Mouse (Mus musculus) erythroblast, adult 5-6 weeks (primary cell): ENCODE results near the gene Lrrc49. TPM values are rescaled to one million over a fixed set of nuclear protein-coding genes. Genes with fewer than 3 reads are reported as not detected.
A peak's percentile ranks its signal among the peaks of the same experiment; 100 is the strongest.

Source experiments
- ATAC-seq: replicated peaks from 2 replicates; pipeline ENCODE4 v1.8.0; 2016; ENCODE audit warnings: moderate number of reproducible peaks, mild to moderate bottlenecking, moderate TSS enrichment, inconsistent platforms; ENCODE audit not compliant: poor library complexity, low FRiP score, severe bottlenecking
- total RNA-seq, 2 experiments: library from RNA; stranded (forward) in 1 of 2; stranded (reverse) in 1 of 2; fragments of 150-400 nt in 1 of 2; fragments of 200-764, 138-1000 nt in 1 of 2; gene quantifications; 2 replicates each; pipeline versions ENCODE4 v1.2.3 to v1.2.4; 2015 to 2017; ENCODE audit warnings: low replicate concordance in 2 of 2

Lrrc49 gene
- total RNA-seq, 2 experiments from 2014 or later = 1.4 TPM; not detected in 1

DNA sequence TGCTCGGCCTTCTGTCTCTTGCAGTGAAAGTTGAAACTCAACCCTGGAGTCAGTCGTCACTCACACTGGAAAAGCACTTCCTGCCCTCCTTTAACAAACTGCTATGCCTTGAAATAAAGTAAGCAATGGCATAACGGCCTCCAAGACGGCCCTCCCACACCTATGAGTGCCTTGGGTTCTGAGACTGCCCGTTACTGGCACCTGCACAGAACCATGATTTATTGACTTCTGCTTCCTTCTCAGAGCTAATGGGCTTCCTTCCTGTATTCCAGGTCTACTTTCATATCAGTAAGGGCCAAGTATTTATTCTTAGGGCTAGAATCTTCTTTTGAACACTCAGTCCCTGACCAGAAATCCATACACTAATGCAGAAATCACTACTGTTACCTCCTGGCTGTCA is 9.0 kb downstream of the Lrrc49 start:
- ATAC-seq = no peak

DNA sequence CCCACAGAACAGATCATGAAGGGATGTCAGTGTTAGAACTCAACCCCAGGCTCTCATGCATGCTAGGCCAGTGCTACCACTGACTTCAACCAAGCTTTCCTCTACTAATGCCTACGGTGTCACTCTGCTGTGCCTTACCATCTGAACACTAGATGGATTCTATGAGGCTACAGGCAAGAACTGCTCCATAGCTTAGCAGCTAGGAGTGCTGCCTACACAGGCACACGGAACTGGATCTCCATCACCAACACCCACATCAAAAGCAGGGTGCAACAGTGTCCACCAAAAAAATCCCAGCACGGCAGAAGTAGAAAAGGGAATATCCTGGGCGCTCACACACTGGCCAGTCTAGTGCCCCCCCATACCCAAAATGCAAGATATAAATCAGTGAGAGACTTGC is 11.5 kb downstream of the Lrrc49 start:
- no peak for ATAC-seq

DNA sequence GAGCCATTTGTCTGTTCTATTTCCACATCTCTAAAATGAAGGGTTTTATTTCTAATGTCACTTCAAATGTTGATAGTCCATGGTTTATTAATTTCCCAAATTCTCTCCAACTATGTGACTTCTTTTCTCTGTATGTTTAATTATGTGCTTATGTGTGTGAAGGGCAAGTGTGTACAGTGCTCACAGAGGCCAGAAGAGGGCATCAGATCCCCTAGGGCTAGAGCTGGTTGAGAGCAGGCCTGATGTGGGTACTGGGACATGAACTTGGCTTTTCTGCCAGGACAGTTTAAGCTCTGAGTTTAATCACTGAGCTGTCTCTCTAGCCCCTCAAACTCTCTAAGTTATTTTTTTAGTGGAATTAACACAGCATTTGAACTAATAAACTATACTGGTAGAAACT is 13.2 kb downstream of the Lrrc49 start:
- no peak for ATAC-seq

DNA sequence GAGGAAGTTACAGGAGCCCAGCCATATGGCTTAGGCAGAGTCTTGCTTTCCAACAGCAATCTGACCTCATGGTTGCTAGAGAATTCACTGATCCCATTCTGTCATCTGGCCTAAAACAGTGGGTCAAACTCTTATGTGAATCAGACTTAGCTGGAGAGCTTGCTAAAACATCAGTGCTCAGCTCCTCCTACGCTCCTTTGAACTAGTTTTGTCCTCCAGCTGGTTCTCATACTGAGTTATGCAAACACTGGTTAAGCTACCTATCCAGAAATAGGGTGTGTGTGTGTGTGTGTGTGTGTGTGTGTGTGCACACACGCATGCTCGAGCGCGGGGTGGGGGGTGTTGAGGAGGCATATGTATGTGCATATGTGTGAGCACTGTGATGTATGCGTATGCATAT is 15.4 kb downstream of the Lrrc49 start:
- ATAC-seq = no peak

DNA sequence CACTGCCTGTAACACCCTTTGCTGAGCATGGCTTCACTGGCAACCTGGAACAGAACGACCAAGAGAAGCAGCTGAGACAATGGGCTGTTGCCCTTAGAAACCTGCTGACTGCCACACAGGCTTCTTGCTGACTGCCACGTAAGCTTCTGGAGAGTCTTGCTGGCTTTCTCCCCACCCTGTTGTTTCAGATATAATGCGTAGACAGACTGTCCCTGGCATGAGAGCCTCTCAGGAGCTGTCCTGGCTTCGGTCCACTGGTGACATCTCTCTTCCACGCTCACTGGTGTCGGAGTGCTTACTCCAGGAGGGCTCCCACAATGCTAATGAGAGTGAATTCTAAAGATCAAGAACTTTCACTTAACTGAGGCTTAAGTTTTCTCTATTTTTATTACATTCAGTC is 19.1 kb downstream of the Lrrc49 start:
- no peak for ATAC-seq

DNA sequence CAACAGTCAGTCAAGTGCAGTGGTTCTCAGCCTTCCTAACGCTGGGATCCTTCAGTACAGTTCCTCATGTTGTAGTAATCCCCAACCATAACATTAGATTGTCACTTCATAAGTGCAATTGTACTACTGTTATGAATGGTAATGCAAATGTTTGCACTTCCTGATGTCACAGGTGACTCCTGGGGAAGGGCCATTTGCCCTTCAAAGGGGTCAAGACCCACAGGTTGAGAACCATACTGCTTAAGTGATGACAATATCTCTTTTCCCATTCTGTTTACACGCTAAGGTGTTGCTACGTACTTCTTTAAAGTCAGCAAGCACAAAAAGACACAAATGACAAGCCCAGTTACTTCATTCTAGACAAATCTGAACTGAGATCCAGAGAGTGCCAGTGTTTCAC is 22.4 kb downstream of the Lrrc49 start:
- ATAC-seq = no peak

DNA sequence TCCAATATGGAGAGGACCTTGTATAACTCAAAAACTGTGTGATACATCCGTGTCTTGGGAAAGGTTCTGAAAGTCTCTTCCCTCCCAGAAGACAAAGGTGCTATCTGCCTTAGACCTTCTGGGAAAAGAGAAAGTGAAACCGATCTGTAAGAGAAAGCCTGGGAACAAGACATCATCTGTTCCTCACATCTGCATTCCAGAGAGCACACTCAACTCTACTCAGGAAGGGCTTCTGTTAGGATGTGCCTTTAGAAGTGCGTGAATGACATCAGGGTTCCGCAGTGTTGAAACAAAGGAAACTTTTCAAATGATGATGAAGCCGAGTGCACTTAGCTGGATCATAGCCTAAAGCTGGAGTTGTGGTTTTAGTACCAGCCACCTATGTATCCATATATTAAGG is 23.1 kb downstream of the Lrrc49 start:
- no peak for ATAC-seq

DNA sequence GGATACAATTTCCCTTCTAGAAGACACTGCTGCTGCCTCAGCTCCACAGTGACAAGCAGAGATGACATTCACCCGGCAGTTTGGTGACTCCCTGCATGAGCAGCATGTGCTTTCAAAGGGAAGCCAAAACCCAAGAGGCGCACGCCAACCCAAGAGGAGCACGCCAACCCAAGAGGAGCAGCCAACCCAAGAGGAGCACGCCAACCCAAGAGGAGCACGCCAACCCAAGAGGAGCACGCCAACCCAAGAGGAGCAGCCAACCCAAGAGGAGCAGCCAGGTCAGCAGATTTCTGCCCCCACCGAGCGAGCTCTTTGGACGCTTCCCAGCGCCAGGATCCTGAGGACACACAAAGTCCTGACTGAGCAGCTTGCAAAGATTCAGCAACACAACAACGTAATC is 23.6 kb downstream of the Lrrc49 start:
- no peak for ATAC-seq

DNA sequence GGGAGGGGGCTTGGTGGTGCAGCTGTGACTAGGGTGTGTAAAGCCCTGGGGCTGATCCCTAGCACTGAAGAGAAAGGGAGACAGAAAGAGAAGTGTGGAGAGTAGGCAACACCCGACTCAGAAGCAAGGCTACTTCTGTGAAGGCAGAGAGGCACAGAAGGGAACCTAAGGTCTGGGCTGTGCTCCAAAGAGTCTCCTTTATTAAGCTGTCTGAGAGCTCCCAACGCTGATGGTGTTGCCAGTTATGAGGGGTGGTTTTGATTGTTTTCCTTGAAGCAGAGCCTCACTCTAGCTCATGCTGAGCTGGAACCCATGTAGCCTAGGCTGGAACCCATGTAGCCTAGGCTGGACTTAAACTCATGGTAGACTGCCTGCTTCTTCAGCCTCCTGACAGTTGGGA is 25.0 kb downstream of the Lrrc49 start:
- no peak for ATAC-seq

DNA sequence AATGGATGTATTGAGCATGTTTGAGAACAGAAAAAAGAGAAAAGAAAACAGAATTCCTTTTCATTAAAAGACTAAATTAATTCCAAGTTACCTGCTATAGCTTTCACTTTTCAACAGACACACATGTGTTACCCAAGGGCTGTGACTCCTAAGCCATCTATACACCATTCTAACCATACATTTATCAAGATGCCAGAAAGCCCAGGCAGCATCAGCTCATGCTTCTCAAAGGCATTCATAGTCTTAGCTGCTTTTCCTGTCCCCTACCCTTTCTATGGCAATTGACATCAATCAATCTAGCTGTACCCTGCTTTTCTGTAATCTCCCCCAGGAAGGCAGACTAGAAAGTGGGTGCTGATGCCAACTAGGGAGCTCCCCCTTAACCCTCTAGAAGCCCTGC is 34.4 kb downstream of the Lrrc49 start:
- ATAC-seq = no peak

DNA sequence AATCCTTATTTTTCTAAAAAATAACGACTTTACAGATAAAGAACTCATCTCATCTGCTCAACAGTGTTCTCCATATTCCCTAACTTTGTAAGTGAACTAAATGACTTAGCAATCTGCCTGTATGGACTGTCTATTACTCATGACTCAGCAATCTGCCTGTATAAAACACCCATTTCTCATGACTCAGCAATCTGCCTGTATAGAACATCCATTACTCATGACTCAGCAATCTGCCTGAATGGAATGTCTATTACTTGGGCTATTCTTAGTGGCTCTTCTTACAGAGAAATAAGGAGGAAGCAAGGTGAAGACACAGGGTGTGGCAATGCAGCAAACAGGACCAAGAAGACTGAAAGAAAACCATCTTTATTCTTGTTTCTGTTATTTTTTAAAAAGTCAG is 34.8 kb downstream of the Lrrc49 start:
- ATAC-seq = peak; percentile 65; the same call in 1 of the 2 replicates

DNA sequence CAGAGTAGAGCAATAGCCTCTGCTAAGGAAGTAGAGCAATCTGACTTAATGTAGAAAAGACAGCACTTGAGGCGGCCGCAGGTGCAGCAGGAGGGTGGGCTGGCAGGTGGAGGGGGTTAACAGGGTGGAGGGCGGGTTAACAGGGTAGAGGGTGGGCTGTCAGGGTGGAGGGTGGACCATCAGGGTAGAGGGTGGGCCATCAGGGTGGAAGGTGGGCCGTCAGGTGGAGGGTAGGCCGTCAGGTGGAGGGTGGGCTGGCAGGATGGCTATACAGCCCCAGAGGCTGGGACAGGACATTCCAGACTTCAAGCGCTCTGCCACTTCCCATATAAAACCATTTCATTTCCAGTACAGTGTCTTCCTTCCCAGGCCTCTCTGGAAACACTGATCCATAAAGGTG is 37.7 kb downstream of the Lrrc49 start:
- no peak for ATAC-seq

DNA sequence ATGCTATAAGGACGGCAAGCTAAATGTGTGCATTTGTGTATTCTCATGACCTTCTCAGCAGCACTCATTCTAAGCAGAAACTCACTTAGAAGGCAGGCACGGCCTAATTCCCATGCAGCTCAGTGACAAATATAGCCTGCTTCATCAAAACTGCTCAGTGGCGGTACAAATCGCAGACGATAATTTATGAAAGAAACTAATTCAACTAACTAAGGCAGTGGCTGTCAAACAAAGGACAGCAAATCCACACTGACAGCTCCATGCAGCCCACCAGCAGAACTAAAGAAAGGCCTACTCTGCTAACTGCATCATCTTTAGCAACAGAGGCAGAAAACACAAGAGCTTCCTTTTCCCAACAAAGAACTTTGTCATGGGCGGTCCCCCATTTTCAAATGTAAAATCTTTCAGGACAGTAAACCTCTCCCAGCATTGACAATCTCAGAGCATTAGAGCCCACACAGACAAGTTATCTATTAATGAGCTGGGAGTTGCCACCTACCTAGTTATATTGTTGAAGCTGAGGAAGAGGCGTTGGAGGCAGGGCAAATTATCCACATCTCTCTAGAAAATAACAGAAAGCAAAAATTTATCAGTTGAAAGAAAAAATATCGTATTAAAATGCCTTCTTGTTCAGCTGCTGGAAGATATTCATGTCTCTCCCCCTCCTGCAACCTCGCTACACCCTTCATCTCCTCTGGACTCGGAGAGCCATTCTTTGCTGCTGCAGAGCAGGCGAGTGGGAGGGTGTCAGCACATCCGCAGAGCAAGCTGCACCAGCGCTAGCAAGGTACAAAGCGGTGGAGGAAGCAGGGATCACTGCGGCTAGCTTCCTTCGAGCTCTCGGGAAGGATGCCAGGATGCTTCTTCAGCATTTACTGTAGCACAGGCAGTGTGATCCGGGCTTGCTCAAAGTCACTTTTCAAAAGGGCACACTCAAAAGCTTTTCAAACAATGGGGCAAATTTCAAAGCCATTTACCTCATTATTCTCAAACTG is 38.7 kb downstream of the Lrrc49 start:
- ATAC-seq = no peak

DNA sequence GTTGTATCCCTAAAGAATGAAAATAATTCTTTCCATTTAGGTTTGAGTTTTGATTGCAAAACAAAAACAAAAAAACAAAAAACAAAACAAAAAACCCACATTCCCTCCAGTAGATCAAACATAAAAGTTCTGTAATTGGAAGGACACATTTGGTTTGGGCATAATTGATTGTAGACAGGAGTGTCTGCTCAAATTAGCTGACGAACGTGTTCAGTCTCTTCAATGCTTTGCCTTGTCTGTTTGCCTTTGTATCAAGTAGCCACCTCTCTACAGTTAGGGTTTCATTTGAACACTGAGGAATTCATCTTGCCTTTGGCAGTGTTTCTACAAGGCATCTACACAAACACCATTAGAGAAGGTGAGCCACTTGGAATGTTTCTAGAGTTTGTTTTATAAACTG is 54.4 kb downstream of the Lrrc49 start:
- no peak for ATAC-seq

DNA sequence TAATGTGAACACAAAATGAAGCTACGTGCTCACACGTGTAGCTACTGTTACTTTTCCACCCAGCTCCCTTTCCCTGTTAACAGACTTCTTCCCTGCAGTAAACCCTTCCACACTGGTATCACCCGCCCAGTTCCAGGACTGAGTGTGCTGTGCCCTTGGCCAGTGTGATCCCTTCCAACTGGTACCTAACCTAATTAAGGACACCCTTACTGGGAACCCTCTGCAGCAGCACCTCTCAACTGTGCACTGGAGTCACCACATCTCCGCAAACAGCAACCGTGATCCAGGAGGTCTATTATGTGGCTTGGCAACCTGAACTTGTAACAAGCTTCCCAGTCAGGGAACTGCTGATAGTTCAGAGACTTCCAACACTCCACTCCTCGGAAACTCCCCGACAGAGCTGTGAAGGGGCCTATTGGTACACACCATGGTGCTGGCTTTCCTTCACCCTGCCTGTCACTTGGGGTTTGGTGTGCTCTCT is 61.6 kb downstream of the Lrrc49 start:
- no peak for ATAC-seq

DNA sequence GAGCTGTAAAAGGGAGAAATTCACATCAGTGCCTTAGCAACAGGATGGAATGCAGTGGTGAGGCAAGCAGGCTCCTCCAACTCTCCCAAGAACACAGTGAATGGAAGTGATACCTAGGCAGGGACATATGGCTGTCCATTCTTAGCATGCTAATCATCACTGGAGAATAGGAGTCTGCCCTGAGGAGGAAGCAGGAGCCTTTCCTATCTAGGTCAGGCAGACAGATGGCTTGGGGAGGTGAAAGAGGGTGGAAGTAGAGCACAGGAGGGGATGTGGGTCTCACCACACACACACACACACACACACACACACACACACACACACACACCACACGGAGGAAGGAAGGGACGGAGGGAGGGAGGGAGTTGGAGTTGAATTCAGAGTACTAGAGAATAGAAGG is 62.1 kb downstream of the Lrrc49 start:
- no peak for ATAC-seq

DNA sequence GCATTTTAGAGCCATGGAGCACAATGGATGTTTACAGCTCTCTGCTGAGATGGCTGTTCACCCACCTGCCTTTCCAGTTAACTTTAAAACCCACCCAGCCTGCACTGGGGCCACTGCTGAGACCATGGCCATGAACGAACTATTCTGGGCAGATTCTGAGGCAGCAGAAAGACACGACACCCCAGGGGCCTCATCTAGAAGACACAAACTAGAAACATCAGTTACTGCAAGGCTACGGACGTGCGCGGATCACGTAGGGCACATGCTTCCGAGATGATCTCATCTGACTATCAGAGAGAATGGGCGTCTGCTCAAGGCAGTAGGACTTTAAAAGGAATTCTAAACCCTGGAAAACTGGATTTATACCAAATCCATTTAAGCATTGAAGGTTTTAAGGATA is 71.0 kb downstream of the Lrrc49 start:
- no peak for ATAC-seq

DNA sequence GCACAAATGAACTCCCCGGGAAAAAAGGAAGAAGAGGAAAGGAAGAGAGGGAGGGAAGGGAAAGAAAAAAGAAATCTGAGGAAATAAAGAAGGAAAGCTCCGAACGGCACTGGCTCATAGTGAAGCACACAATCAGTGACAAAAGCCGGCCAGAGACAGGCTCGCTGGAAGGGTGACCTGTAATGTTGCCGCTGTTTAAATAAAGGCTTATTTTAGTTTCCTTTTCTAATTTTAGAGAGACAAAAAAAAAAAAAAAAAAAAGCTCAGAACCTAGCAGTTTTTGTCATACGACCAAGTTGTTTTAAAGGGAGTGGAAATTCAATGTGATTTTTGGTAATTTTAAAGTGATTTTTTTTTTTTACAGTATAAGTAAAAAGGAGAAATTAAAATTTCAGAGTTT is 71.6 kb downstream of the Lrrc49 start:
- no peak for ATAC-seq

DNA sequence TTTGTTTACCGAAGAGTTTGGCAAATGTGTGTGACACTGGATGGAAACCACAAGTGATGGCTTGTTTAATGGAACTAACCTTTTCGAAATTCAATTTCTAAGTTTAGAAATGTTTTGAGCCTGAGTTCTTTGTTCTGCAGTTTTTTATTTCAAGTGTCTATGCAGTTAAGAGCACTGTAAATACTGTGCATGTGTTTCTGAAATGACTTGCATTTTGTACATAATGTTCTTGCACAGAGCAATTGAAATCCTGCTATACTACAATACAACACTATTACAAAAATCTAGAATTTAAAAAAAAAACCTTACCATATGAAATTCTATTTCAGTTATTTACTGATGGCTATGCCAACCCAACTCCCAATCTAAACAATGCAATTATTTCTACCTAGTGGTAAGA is 75.7 kb downstream of the Lrrc49 start:
- ATAC-seq = no peak

DNA sequence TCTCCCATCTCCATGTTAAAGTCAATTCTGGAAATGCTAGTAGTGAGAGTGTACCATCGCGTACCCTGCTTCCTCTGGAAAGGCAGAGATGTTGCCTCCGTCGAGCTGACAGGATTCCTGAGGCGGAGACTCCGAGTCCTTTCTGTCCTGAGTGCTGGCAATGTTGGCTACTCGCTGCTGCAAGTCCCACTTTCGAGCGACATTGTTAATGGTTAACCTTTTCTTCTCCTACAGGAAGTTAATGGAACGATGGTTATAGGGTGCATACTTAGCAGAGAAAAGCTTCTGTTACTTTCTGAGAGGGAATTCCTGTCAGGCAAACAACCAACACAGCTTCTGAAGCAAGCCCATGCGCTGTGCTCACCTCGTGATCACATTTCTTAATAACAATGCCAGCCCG is 77.8 kb downstream of the Lrrc49 start:
- ATAC-seq = no peak

DNA sequence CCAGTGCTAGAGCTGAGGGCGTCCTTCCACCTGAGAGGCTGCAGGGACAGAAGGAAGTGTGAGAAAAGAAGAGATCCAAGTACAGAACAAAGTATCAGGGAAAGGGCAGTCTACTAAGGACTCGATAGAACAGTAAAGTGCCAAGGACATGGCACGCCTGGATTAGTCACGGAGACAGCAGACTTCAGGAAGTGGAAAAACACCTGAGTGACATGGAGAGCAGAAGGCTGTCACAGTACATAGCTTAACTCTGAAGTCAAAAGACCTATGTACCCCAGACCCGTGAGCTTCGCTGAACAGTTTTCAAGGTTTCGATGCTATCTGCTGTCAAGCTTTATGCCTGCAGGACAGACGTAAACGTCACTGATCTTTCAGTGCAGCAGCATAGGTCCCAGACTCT is 79.1 kb downstream of the Lrrc49 start:
- no peak for ATAC-seq

DNA sequence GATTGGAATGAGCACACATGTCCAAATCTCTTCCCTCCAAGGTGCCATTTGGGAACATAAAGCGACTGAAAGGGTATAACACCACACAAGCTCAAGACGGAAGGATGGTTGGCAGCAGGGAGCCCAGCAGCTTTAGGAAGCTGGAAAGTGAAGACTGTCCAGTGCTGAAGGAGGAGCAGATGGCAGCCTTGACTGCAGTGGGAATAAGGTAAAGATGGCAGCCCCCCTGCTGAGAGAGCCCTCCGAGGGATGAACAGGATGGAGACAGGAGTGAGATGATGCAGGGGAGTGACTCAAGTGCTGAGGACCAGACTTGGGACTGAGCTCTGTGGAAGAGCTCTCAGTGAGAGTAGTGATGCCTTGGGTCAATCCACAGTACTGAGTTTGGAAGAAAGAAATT is 79.9 kb downstream of the Lrrc49 start:
- no peak for ATAC-seq
